Mouse (Mus musculus) gastrocnemius, adult 18-20 months (tissue): ENCODE measurements around the gene Sdf2l1. TPM values are rescaled to one million over a fixed set of nuclear protein-coding genes. Genes with fewer than 3 reads are reported as not detected.

Source experiments
- DNase-seq: peaks from one replicate; pipeline ENCODE4 v3.0.0; 2021; ENCODE audit warnings: low spot score
- microRNA-seq: library from miRNA; unstranded; fragments of <30 nt; microRNA quantifications from one replicate; pipeline ENCODE4 v1.2.0, GENCODE M21; 2021
- total RNA-seq, 2 experiments: library from RNA; stranded (reverse); gene quantifications; 2 replicates each; pipeline ENCODE4 v1.2.3; 2021

The Sdf2l1 gene
- total RNA-seq, 2 experiments from 2014 or later, result 4.7 to 5.9 TPM

GRCm38 (mm10) chr16:17124119-17124870 lies 7.9 kb downstream of the Sdf2l1 start:
- DNase-seq, result no peak

GRCm38 (mm10) chr16:17121569-17121968 lies 10.6 kb downstream of the Sdf2l1 start:
- no peak for DNase-seq

- no peak for DNase-seq
Observed at GRCm38 (mm10) chr16:17117309-17117799, 14.8 kb downstream of the Sdf2l1 start.

- DNase-seq, result peak; percentile 75
Observed at GRCm38 (mm10) chr16:17110771-17111743, 21.1 kb downstream of the Sdf2l1 start, which contains the start of gene Ppil2. Ppil2 (minus strand) TSS chr16:17111257.

GRCm38 (mm10) chr16:17104600-17104999 lies 27.6 kb downstream of the Sdf2l1 start:
- no peak for DNase-seq

GRCm38 (mm10) chr16:17102630-17103220 lies 29.5 kb downstream of the Sdf2l1 start:
- no peak for DNase-seq

- DNase-seq, result no peak
Observed at GRCm38 (mm10) chr16:17096938-17097337, 35.2 kb downstream of the Sdf2l1 start.

GRCm38 (mm10) chr16:17088346-17088745 lies 43.8 kb downstream of the Sdf2l1 start:
- no peak for DNase-seq

GRCm38 (mm10) chr16:17086669-17087193 lies 45.5 kb downstream of the Sdf2l1 start:
- no peak for DNase-seq

- no peak for DNase-seq
Observed at GRCm38 (mm10) chr16:17086241-17086640, 45.9 kb downstream of the Sdf2l1 start.

- DNase-seq, result no peak
Observed at GRCm38 (mm10) chr16:17085636-17086035, 46.5 kb downstream of the Sdf2l1 start.

- DNase-seq, result no peak
Observed at GRCm38 (mm10) chr16:17082121-17082792, 49.9 kb downstream of the Sdf2l1 start.

Small RNA genes within 50 kb of the gene (microRNA-seq; reads per million reads assigned to microRNA genes)
- gene Mir130b (16.0 reads per million, percentile 31 among the genes with 10 or more reads in this experiment), gene Mir301b (not detected)

Other genes starting within 250 kb of the Sdf2l1 start
- gene Ppm1f, start 235.9 kb downstream of the Sdf2l1 start, total RNA-seq, result 10 to 100 TPM in 1 of 2 experiments, 1 to 10 TPM in 1; 9.3 to 13.4 TPM
- 100 to 1,000 TPM in 1 of 2 experiments, 10 to 100 TPM in 1; 94.3 to 102 TPM for gene Mapk1, start 149.0 kb downstream of the Sdf2l1 start, total RNA-seq
- 1 to 10 TPM in 1 of 2 experiments, under 1 TPM in 1; 0.36 to 1.1 TPM for gene Ypel1, start 62.7 kb downstream of the Sdf2l1 start, total RNA-seq
- gene Ppil2, start 21.1 kb downstream of the Sdf2l1 start, total RNA-seq, result 10 to 100 TPM; 22.9 to 30.8 TPM
- gene 2610318N02Rik, start 7.2 kb downstream of the Sdf2l1 start, total RNA-seq, result not detected
- under 1 TPM in 1 of 2 experiments, not detected in 1; 0.17 TPM for gene Ydjc, start 12.2 kb upstream of the Sdf2l1 start, total RNA-seq
- gene Ccdc116, start 14.8 kb upstream of the Sdf2l1 start, total RNA-seq, result under 1 TPM in 1 of 2 experiments, not detected in 1; 0.09 TPM
- gene Ube2l3, start 70.3 kb upstream of the Sdf2l1 start, total RNA-seq, result 100 to 1,000 TPM; 146 to 149 TPM
- under 1 TPM; 0.05 to 0.07 TPM for gene Rimbp3, start 76.2 kb upstream of the Sdf2l1 start, total RNA-seq
- 1 to 10 TPM; 1.4 to 1.7 TPM for gene Hic2, start 101.2 kb upstream of the Sdf2l1 start, total RNA-seq
- 1 to 10 TPM in 1 of 2 experiments, under 1 TPM in 1; 0.97 to 1.9 TPM for gene Tmem191c, start 143.7 kb upstream of the Sdf2l1 start, total RNA-seq
- gene Serpind1, start 199.0 kb upstream of the Sdf2l1 start, total RNA-seq, result under 1 TPM in 1 of 2 experiments, not detected in 1; 0.31 TPM